Mouse (Mus musculus) spleen, postnatal 14 days (tissue): ENCODE measurements around the gene Rasgrf1.

ENCODE experiments used
- DNase-seq, 2 experiments: peaks; one replicate each; pipeline ENCODE4 v3.0.0; 2021 to 2022; ENCODE audit warnings: low spot score in 2 of 2

Rasgrf1 gene

DNA sequence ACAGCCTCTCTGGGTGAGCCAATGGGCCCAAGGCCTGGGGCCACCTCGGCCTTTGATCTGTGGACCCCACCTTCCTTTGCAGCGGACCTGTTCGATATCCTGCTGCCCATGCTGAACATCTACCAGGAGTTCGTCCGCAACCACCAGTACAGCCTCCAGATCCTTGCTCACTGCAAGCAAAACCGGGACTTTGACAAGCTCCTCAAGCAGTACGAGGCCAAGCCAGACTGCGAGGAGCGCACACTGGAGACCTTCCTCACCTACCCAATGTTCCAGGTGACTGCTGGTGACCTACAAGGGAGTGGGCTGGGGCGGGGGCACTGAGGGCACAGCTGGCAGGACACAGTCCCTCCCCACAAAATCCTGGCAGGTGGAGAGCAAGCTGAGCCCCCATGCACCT, 60.6 kb downstream of the Rasgrf1 start:
- DNase-seq, result no peak

DNA sequence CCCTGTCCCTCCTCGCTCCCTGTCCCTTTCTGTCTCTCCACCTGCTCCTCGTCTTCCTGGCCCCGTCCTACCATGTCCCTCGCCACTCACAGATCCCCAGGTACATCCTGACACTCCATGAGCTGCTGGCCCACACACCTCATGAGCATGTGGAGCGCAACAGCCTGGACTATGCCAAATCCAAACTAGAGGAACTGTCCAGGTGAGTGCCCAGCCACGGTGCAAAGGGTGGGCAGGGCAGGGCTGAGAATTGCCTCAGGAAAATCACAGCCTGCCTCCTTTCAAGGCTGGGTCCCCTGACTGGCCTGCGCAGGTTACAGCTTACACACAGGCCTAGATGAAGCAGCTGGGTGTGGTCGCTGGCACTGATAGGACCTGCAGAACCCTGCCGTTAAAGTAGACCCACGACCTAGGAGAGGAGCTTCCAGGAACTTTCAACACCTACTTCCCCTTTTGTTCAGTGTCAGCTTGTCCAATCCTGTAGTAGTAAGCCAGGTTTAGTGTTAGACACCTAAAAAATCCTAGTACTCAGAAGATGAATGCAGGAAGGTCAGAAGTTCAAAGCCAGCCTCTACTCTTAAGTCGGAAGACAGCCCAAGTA, 61.3 kb downstream of the Rasgrf1 start:
- DNase-seq, result no peak

DNA sequence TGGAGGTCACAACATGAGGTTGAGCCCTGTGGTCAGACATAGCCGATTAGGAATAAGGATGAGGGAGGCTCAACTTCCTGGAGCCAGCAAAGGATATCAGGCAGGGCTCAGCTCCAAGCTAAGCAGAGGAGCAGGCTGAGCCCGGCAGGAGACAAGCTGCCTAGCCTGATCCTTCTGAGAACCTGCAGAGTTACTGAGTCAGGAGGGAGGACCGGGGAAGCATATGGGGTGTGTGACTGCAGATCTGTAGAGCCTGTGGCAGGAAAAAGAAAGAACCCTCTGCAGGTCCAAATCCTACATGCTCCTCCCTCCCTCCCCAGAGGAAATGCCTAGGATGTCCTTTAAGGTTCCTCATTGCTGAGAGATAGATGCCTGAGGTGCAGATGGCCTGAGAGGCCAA, 62.6 kb downstream of the Rasgrf1 start:
- no peak for DNase-seq

DNA sequence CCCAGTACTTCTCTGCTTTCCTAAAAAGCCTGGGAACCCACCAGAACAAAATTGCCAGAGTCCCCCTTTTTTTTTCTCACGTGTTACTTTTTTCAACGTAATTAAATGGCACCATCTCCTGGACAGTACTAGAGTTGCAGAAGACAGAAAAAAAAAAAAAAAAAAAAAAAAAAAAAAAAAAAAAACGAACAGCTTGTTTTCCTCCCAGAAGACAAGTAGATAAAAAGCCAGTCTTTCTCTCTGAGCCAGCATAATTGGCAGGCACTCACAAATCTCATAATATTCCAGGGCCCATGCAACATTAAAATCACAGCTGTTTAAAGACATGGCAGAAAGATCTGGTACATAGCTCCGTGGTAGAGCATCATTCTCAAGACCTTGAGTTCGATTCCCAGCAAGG, 64.1 kb downstream of the Rasgrf1 start:
- DNase-seq, result no peak

DNA sequence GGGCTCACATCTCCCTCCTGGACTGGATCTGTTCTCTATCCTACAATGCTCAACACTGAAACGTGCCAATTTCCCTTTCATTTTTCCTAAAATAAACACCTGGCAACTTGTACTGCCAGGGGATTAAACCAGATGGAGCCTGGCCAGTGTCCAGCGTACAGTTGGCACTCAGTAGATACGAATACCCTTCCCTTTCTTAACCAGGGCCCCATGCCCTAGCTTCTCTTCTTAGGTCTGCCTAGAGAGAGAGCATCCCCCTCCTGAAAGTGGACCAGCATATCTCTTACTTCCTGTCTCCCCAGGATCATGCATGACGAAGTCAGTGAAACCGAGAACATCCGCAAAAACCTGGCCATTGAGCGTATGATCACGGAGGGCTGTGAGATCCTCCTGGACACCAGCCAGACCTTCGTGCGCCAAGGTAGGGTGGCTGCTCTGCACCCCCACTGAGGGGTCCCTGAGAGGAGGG, 64.8 kb downstream of the Rasgrf1 start:
- no peak for DNase-seq

DNA sequence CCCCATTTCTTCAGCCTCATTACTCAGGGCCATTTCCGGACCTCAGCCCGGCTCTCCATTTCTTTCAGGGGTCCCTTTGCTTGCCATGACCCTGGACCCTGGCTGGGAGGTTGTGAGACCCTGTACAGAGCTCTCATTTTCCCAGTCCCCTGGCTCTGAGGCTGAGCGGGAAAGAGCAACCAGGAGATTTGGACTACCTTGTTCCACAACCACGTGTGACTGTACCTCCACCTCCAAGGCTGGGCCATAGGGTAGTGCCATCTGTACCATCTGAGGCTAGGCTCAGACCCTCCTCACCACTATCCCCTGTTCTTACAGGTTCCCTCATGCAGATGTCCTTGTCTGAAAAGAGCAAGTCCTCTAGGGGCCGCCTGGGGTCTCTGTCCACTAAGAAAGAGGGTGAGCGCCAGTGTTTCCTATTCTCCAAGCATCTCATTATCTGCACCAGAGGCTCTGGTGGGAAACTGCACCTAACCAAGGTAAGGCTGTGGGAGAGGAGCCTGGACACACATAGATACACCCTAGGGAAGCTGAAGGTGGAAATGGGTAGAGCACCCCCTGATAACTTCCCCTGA, 66.7 kb downstream of the Rasgrf1 start:
- DNase-seq, result no peak

DNA sequence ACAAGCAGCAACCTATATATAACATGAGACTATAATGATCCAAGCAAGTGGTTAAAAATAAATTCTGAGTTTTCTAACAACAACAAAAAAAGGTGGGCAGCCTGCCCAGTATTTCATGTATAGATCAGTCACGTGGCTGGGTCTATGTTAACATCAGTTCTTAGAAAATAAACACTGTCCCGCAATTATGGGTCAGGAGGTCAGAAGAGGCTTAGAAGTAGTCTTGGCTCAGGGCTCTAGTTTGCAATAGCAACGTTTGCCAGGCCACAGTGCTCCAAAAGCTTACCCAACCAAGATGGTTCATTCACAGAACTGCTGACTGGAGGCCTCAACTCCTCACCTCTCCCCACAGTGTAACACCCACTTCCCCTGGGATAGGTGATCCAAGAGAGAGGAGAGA, 69.5 kb downstream of the Rasgrf1 start:
- no peak for DNase-seq

DNA sequence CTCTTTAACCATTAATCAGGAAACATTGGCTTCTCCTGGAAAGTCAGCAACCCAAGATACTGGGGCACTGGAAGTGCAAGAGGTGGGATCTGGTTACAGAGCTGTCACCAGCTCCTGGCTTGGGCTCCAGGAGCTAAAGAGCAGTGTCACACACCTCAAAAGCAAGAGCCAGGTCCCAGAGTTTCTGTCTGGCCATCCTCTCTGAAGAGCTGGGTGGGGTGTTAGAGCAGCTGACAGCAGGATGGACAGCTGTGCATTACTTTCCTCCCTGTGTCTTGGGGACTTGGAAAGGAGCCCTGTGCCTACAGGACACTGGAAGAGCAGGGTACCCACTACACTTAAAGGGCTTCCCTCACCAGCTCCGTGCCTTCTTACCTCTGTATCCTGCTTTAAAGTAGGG, 72.5 kb downstream of the Rasgrf1 start:
- DNase-seq, result no peak

DNA sequence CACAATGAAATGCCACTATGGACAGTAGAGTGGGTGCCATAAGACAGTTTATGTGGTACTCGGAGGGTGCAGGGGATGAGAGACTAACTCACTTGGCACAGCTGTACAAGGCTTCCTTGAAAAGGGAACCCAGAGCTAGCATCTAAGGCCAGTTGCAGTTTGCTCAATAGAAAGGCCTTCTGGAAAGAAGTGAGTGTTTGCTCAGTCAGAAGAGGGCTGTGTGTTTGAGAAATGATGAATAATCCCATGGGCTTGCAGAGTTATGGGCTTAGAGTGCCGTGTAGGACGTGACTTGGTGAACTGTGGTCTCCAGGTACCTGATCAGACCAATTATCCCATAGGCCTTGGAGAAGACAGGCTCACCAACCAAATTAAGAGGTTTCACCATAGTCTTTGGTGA, 78.3 kb downstream of the Rasgrf1 start:
- no peak for DNase-seq

DNA sequence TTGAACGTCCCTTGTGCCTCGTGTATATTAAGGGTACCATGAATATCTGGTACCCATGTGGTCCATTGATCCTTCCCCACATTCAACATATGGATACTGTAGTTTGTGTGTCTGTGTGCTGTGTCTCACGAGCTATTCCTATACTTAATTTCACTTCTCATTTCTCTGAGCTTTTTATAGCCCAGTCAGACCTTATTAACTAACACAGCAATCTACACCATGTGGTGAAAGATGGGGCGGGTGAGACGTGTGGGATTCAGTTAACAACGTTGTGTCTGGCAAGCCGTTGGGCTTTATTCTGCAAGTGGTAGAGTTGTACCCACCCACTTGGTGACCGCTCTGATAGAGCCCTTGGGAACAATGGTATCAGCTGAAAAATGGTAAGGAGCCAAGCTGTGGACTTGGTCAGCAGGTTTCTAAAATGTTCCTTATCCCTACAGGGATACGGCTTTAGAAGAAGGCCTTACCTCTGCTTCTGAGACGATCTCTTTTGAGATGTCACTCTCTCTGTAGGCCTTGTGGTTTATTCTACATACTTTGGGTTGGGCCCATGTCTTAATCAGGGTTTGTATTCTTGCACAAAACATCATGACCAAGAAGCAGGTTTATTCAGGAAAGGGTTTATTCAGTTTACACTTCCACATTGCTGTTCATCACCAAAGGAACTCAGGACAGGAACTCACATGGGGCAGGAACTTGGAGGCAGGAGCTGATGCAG, 79.3 kb downstream of the Rasgrf1 start:
- DNase-seq, result no peak

DNA sequence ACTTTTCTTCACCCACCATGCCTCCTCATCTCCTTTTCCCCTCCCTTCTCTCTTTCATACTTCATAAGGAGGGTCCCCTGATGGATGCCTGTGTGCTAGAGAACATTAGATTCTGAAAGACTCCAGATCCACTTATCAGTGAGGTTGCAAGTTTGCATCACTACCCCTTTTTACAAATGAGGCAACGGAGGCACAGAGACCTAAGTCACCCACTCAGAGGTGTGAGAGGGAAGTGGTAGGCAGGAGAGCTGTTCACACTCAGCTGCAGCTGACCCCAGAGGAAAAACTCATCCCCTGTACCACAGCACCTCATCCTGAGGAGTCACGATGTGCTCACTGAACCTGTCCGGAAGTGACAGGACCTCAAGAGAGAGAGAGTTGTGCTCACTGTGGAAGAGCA, 96.7 kb downstream of the Rasgrf1 start:
- DNase-seq, result no peak

DNA sequence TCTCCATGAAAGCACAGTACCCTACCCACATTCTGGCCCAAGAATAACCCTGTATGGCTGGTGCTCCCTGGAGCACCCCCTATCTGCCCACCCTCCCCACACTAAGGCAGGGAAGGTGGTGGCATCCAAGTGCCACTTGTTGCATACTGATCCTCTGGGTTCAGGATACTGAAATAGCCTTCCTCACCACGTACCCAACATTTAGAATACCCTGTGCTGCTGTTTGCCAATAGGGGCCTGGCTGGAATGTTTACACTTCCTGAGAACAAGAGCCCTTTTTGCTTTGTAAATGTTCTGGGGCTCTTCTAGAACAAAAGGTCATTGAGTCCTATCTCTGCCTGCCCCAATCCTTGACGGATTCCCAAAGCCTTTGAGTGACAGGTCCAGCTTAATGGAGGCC, 97.4 kb downstream of the Rasgrf1 start:
- DNase-seq, result no peak

DNA sequence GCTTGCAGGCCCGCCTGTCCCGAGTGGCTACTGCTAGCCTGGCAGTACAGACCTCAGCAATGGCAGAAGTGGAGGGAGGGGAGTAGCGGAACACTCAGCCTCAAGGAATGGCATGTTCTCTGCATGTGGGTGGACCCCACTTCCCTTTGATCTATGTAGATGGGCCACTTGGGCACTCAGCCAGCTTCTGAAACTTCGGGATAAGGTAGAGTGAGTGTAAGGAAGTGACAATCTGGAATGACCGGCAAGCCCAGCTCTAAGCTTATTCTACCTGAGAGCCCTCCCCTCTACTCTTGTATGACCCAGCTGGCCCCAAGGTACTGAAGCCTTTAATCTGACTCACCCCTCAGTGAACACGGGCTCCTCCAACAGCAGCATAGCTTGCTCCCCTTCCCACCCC, 98.4 kb downstream of the Rasgrf1 start:
- no peak for DNase-seq

DNA sequence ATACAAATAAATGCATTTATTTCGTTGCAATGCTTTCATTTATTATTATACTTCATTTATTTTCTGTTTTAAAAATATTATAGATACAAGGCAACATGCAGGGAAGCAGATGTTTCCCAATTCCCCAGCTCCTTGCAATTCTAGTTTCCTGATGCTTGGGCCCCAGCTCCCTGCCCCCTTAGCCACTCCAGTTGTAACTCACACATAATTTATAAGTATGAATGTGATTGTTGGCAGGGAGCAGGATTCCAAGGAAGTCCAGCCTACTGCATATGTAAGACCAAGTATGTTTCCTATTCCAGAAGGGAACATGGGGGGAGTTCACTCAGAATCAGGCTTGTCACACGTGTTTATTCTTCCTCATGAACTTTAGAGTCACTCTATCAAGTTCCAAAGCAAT, 102.1 kb downstream of the Rasgrf1 start:
- no peak for DNase-seq

DNA sequence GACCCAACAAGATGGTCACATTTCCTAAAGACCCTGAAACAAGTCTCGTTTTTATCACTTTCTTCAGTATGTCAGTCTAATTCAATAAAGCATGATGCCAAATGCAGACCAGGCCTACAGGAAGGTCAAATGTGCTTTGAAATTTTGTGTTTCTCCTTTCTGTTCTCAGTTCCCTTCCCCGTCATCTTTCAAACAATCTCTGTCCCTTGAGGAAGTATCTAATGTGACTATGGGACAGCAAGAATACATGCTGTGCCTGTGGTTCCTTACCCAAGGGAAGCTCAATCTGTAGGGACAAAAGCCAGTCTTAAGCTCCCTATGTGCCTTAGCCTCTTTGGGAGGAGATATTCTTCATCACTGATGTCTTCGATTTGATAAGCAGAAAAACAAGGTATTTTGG, 104.9 kb downstream of the Rasgrf1 start:
- no peak for DNase-seq

DNA sequence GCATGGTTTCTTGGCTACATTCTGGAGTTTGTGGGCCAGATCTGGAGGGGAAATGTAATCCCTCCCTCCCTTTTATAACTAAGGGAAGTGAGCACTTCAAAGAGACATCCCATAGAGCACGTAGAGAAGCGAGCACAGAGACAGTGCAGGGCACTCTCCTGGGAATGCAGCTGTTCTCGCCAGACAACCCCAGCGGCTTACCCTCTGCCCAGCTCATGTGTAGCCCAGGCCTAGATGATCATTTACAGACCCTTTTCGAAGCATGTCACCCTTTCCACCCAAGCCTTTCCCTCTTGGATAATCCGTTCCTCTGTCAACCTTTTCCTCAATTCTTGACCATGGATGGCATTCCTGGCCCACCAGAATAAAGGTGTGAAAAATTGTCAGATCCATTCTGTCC, 106.5 kb downstream of the Rasgrf1 start:
- no peak for DNase-seq

DNA sequence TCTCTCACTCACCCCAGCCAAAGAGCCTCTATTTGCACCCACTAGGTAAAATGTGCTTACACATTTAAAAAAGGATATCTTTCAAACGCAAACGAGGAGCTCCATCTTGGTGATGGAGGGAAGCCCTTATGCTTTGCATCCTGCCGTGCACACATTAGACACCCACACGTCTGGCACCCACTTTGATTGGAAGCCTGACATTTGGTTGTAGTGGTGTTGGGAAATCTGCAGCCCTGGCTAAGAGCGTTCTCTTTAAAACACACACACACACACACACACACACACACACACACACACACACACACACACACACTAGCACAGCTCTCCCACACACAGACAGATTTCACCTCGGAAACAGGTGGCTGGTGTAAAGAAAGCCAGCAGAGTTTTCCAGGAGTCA, 111.2 kb downstream of the Rasgrf1 start:
- DNase-seq, result no peak

DNA sequence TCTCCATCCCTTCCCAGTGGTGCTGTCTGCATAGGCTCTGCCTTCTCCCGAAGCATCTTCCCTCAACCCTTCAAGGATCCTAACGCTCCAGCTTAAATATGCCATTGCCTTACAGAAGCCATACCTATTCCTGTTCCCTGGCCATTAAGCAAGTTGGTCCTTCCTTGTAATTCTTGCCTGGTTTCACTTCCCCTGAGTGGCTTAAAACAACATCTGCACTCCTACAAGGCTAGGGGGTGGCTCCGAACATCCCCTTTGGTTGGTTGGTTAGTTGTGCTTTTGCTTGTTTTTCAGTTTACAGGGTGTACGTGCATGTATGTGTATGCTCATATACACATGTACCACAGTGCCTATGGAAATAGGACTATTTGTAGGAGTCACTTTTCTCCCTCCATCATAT, 111.7 kb downstream of the Rasgrf1 start:
- DNase-seq, result no peak

DNA sequence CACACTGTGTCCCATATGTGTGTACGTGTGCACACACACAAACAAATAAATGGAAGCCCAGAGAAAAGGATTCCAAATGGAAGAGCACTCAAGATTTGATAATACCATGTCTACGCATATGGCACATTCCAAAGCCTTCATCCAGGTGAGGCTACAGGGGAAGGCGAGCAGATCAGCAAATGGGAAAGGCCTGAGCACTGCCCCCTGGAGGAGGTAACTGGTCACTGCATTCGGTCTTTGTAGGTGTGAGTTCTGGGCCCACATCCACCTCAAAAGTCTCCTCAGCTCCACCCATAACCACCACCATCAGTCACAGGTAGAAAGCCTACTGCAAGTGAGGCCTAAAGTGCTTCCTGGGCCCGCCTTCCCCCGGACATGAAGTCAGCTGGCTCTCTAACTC, 118.0 kb downstream of the Rasgrf1 start:
- no peak for DNase-seq

DNA sequence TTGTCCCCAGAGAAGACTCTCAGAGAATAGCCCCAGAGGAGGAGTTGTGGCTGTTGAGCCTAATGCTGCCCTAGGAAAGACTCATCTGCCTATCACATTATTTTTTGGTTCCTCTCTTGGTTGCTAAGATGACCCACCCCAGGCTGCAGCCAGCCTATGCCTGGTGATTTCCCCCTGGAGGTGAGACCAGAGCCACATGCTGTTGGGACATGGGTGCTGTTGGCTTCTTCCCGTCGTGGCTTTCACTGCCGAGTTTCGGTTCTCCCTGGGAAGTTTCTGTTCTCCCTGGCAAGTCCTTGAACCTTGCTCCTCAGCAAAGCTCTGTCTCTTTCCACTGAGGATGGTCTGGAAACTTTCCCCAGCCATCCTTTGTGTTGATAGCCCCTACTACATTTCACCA, 124.2 kb downstream of the Rasgrf1 start:
- no peak for DNase-seq

DNA sequence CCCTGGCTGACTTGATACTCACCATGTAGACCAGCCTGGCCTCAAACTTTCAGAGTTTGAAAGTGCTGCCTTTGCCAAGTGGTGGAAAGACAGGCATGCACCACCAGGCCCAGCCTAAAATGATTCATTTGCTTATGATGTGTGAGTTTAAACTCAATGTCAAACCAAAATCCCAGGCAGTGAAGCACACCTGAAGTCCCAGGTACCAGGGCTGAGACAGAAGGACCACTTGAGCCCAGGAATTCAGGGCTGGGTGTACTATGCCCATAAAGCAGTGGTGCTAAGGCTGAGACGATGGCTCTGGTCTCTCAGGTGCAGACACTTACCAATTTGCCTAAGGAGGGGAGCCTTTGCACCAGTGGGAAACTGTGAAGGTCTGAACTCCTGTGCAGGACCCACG, 125.5 kb downstream of the Rasgrf1 start:
- no peak for DNase-seq

DNA sequence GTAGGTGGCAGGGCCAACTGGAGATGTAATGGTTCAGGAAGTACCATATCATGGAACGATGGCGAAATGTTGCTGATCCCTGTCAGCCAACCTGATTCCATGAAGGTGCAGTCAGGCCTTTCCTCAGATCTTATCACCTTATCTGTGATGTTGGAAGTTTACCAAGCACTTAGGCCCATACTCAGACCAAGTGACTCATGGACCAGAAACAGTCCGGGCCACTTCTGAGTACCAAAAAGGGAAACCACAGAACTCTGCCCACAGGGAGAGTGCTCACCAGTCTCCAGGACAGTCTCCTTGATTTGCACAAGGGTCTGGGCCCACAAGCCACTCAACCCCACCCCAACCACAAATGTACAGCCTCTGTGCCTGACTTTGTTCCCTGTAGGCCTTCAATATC, 126.1 kb downstream of the Rasgrf1 start:
- DNase-seq, result no peak

DNA sequence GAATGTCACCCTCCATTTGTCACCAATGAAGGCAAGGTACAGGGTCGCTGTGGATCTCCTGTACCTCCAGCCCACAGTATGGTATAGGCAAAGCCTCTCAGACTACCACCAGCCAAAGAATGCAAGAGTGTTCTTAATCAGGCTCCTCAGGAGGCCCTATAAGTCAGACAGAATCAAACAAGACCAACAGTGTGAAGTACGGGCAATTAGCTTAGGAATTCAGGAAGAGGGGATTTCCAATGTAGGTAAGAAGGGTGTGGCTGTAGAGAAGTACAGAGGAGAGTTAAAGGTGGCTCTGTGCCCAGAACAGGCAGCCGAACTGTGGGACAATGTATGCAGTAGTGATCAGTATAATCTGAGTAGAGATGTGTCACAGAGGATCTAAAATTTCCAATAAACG, 126.6 kb downstream of the Rasgrf1 start:
- DNase-seq, result no peak

DNA sequence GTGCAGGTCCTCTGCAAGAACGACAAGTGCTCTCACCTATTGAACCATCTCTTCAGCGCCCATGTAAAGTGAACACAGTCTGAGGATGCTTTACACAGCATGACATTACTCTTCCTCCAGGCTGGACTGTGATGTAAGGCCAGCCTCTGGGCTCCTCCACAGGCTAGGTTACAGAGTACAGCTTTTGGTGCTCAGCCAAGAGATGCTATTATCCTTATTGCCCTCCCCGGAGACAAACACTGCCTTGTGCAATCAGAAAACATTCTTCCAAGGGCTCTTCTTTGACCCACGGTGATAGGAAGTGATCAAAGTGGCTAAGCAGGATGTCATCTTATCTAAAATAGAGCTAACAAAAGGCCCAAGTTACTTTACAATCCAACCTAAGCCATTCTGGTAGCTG, 128.8 kb downstream of the Rasgrf1 start:
- no peak for DNase-seq
